Mouse (Mus musculus) heart, embryonic 12.5 days (tissue): ENCODE results near the gene Abcc10. TPM values are rescaled to one million over a fixed set of nuclear protein-coding genes. Genes with fewer than 3 reads are reported as not detected.

ENCODE experiments used
- ATAC-seq: fragments of 200-750 bp; cut with Nextera tagmentation; 2 replicates; pipeline ENCODE4 v1.8.0; 2017; ENCODE audit warnings: moderate TSS enrichment, moderate library complexity; ENCODE audit not compliant: insufficient number of reproducible peaks, low FRiP score
- H3K27ac ChIP-seq: fragments of 300-500 bp; sonication (generic); 2 replicates; pipeline ENCODE4 v1.5.1; 2016; ENCODE audit warnings: mild to moderate bottlenecking, moderate library complexity; ENCODE audit not compliant: poor library complexity, severe bottlenecking
- H3K27me3 ChIP-seq: fragments of 300-500 bp; sonication (generic); replicated peaks from 2 replicates; pipeline ENCODE4 v1.6.1; 2016; ENCODE audit warnings: mild to moderate bottlenecking, moderate library complexity
- H3K36me3 ChIP-seq: fragments of 300-500 bp; sonication (generic); 2 replicates; pipeline ENCODE4 v1.6.1; 2016; ENCODE audit warnings: mild to moderate bottlenecking, moderate library complexity
- H3K4me1 ChIP-seq: fragments of 300-500 bp; sonication (generic); replicated peaks from 2 replicates; pipeline ENCODE4 v1.6.1; 2016; ENCODE audit warnings: mild to moderate bottlenecking
- H3K4me2 ChIP-seq: fragments of 300-500 bp; sonication (generic); 2 replicates; pipeline ENCODE4 v1.6.1; 2016; ENCODE audit warnings: mild to moderate bottlenecking, moderate library complexity
- H3K4me3 ChIP-seq: fragments of 300-500 bp; sonication (generic); 2 replicates; pipeline ENCODE4 v1.5.1; 2016; ENCODE audit warnings: mild to moderate bottlenecking
- H3K9ac ChIP-seq: fragments of 300-500 bp; sonication (generic); 2 replicates; pipeline ENCODE4 v1.6.1; 2016; ENCODE audit warnings: mild to moderate bottlenecking, moderate library complexity
- H3K9me3 ChIP-seq: fragments of 300-500 bp; sonication (generic); replicated peaks from 2 replicates; pipeline ENCODE4 v1.6.1; 2016; ENCODE audit warnings: mild to moderate bottlenecking, moderate library complexity
- WGBS: fragments of 180-500 bp; shearing (Covaris S2); methylation state at CpG from one replicate; pipeline ENCODE4 v1.1.7; 2016; 5-methylcytosine and 5-hydroxymethylcytosine counted together
- polyA plus RNA-seq: library from polyadenylated mRNA; unstranded; fragments of >200 nt; fragmentation: Nextera tagmentation; extraction: Ambion mirVana; gene quantifications from 2 replicates; pipeline ENCODE4 v1.2.1, GENCODE M21; 2016

Abcc10 gene
- polyA plus RNA-seq, 1 experiment from 2014 or later: 7.2 TPM

GRCm38 (mm10) chr17:46313135-46313715 lies 14.9 kb downstream of the Abcc10 start:
- no peak for ATAC-seq
- Histone ChIP-seq H3K4me1 (peaks cover 9% of the 10 kb centered on the region), H3K9ac (no peak overlapping the region), H3K27me3 (no peaks in the 10 kb centered on the region), H3K9me3 (no peaks in the 10 kb centered on the region), H3K4me3 (no peak overlapping the region), H3K27ac (no peak overlapping the region), H3K4me2 (no peak overlapping the region), H3K36me3 (peaks cover 6% of the 10 kb centered on the region; the same call in 1 of the 2 replicates)
- WGBS: 83% methylated on average over 9 of the region's 9 CpGs

DNA sequence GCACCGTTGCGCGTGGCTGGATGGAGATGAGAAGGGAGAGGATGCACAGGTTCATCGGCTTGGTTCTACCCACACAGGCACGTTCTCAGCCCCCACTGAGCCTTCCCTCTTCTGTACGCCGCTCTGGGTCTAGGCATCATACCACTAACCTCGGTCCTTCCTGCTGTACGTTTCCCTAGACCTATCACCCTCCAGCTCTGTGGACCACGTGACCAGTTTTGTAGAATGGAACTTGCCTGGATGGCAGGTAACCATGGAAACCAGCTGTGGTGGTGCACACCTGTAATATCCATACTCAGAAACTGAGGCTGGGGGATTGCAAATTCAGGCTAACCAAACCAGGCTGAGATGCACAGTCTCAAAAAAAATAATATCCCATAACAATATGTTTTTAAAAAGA lies 17.6 kb downstream of the Abcc10 start:
- H3K4me3 ChIP-seq: no peak overlapping the region
- peaks cover 12% of the 10 kb centered on the region for H3K4me1 ChIP-seq
- no peaks in the 10 kb centered on the region for H3K27me3 ChIP-seq
- H3K4me2 ChIP-seq: no peak overlapping the region
- WGBS: 80% methylated on average over 10 of the region's 10 CpGs
- H3K9ac ChIP-seq: peak overlapping the region; percentile 51
- ATAC-seq: no peak
- peaks cover 16% of the 10 kb centered on the region for H3K36me3 ChIP-seq
- no peaks in the 10 kb centered on the region for H3K9me3 ChIP-seq
- no peak overlapping the region for H3K27ac ChIP-seq

DNA sequence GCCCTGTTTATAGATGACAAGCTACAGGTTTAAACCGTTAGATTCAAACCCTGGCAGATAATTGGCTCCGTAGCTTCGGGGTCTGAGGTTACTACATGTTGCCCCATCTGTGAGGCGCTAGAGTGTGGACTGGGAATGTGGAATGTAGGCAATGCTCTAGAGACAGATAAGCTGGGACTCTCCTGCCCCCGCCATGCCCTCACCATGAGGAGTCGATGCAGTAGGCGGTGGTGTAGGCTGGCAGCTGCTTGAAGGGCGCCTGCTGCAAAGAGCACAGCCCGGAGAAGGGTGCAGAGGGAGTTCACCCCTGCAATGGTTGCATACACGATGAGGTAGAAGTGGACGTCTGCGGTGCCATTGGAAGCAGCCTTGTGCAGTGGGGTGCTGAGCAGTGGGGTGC lies 18.3 kb downstream of the Abcc10 start:
- WGBS: 41% methylated on average over 12 of the region's 12 CpGs
- no peak overlapping the region for H3K4me3 ChIP-seq
- peak overlapping the region; percentile 51; the same call in 1 of the 2 replicates for H3K9ac ChIP-seq
- H3K4me1 ChIP-seq: peaks cover 15% of the 10 kb centered on the region
- 0 out of 2 replicates have a peak overlapping the region, but pooled peaks have one; percentile 9 for H3K4me2 ChIP-seq
- no peaks in the 10 kb centered on the region for H3K9me3 ChIP-seq
- ATAC-seq: peak; percentile 58; the same call in 1 of the 2 replicates
- H3K36me3 ChIP-seq: peaks cover 18% of the 10 kb centered on the region
- 0 out of 2 replicates have a peak overlapping the region, but pooled peaks have one; percentile 43 for H3K27ac ChIP-seq
- no peaks in the 10 kb centered on the region for H3K27me3 ChIP-seq

DNA sequence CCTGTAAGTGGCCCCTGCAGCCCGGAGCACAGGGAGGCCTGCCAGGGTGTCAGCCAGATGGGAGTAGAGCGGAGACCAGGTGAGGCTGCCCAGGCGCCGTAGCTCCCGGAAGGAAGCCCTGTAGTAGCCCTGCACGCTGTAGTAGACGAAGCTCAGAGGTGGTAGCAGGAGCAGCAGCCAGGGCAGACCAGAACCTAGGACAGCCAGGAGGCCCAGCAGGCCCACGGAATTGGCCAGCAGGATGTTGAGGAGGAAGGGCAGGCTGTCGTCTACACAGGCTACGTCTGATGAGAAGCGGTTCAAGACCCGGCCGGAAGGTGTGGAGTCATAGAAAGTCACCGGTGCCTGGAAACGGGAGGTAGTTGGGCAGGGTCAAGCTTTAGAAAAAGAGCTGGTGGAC lies 21.2 kb downstream of the Abcc10 start:
- Histone ChIP-seq H3K4me1 (peaks cover 15% of the 10 kb centered on the region), H3K36me3 (peaks cover 23% of the 10 kb centered on the region), H3K9ac (no peak overlapping the region), H3K4me3 (no peak overlapping the region), H3K9me3 (no peaks in the 10 kb centered on the region), H3K4me2 (no peak overlapping the region), H3K27ac (no peak overlapping the region), H3K27me3 (peaks cover 9% of the 10 kb centered on the region; the same call in 1 of the 2 replicates)
- WGBS: 88% methylated on average over 15 of the region's 15 CpGs
- ATAC-seq: no peak

GRCm38 (mm10) chr17:46304184-46304583 lies 24.0 kb downstream of the Abcc10 start:
- peaks cover 7% of the 10 kb centered on the region; the same call in 1 of the 2 replicates for H3K4me1 ChIP-seq
- peaks cover 23% of the 10 kb centered on the region for H3K36me3 ChIP-seq
- no peak overlapping the region for H3K9ac ChIP-seq
- H3K4me3 ChIP-seq: no peak overlapping the region
- ATAC-seq: no peak
- WGBS: 87% methylated on average over 9 of the region's 9 CpGs
- no peak overlapping the region for H3K4me2 ChIP-seq
- no peaks in the 10 kb centered on the region for H3K9me3 ChIP-seq
- H3K27ac ChIP-seq: no peak overlapping the region
- peaks cover 34% of the 10 kb centered on the region for H3K27me3 ChIP-seq

DNA sequence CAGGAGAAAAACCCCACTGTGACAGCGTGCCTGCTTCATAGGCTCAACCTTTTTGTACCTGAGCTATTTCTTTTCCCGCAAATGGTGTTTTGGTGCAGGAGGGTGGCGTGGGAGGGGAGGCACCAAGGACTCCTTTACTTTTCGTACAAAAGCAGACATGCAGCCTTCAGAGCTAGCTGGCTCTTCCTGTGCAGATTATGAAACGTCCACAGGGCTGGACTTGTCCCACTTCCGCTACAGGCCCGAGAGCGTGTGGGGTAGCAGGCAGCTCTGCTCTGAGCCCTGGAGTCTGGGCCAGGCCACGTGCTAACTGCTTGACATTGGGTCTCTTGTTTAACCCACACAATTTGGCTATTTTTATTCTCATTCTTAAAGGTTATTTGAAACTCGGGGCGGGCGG lies 26.3 kb downstream of the Abcc10 start:
- no peak overlapping the region for H3K9ac ChIP-seq
- H3K36me3 ChIP-seq: peaks cover 21% of the 10 kb centered on the region
- H3K9me3 ChIP-seq: no peaks in the 10 kb centered on the region
- WGBS: 70% methylated on average over 12 of the region's 12 CpGs
- H3K4me3 ChIP-seq: no peak overlapping the region
- H3K27ac ChIP-seq: no peak overlapping the region
- ATAC-seq: no peak
- H3K4me1 ChIP-seq: peaks cover 26% of the 10 kb centered on the region
- peaks cover 56% of the 10 kb centered on the region for H3K27me3 ChIP-seq
- no peak overlapping the region for H3K4me2 ChIP-seq

DNA sequence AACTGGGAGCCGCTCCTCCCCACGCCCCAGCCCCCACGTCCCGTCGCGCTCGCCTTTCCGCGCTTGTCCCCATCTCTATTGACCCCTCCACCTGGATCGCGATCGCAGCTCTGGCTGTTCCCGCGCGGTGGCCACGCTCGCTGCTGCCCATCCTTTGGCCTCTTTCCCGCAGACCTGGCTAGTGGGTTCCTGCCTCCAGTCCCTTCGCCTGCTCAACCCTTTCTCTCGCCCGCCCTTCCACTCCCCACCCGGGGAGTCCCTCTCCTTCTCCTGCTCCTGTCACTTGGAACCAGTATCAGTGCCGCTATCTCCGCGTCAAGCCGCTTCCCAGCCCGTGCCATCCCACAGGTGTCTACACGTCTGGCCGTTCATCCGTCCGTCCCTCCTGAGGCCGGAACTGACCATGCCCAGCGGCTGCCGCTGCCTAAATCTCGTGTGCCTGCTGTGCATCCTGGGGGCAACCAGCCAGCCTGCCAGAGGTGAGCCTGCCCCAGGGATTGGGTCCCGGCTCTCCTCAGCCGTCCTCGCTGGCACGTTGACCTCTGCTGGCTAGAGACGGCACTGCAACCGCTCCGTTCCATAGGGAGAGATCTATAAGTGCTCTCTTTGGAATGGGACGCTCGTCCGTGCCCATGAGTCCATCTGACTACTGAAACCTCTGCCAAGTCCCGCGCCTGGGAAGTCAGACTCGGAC lies 29.8 kb downstream of the Abcc10 start:
- under 1% methylated on average over 46 of the region's 48 CpGs for WGBS
- peak overlapping the region; percentile 62 for H3K4me3 ChIP-seq
- H3K9me3 ChIP-seq: no peaks in the 10 kb centered on the region
- peak overlapping the region; percentile 75 for H3K9ac ChIP-seq
- H3K36me3 ChIP-seq: no peaks in the 10 kb centered on the region
- H3K27ac ChIP-seq: no peak overlapping the region
- ATAC-seq: peak; percentile 75
- peaks cover 80% of the 10 kb centered on the region for H3K27me3 ChIP-seq
- peaks cover 20% of the 10 kb centered on the region for H3K4me1 ChIP-seq
- peak overlapping the region; percentile 99 for H3K4me2 ChIP-seq

GRCm38 (mm10) chr17:46297364-46298219 lies 30.6 kb downstream of the Abcc10 start, which contains the start of gene Dlk2:
Gene Dlk2, plus strand, starts transcription at chr17:46297421.
- 2% methylated on average over 84 of the region's 86 CpGs for whole genome bisulfite sequencing
- peak within 1 kb of the TSS; percentile 75 for H3K9ac ChIP-seq
- peaks cover 84% of the 10 kb centered on the region for H3K27me3 ChIP-seq
- peak within 1 kb of the TSS; percentile 62 for H3K4me3 ChIP-seq
- no peaks in the 10 kb centered on the region for H3K36me3 ChIP-seq
- ATAC-seq: peak; percentile 28; the same call in 1 of the 2 replicates
- no peak within 1 kb of the TSS for H3K27ac ChIP-seq
- peak within 1 kb of the TSS; percentile 99 for H3K4me2 ChIP-seq
- no peaks in the 10 kb centered on the region for H3K9me3 ChIP-seq
- H3K4me1 ChIP-seq: peaks cover 20% of the 10 kb centered on the region

GRCm38 (mm10) chr17:46297028-46297363 lies 31.2 kb downstream of the Abcc10 start:
- Histone ChIP-seq H3K9me3 (no peaks in the 10 kb centered on the region), H3K4me1 (peaks cover 20% of the 10 kb centered on the region), H3K4me3 (peak overlapping the region; percentile 62), H3K4me2 (peak overlapping the region; percentile 99), H3K9ac (0 out of 2 replicates have a peak overlapping the region, but pooled peaks have one; percentile 75), H3K27ac (no peak overlapping the region), H3K36me3 (no peaks in the 10 kb centered on the region), H3K27me3 (peaks cover 89% of the 10 kb centered on the region)
- 9% methylated on average over 6 of the region's 6 CpGs for WGBS
- ATAC-seq: no peak

GRCm38 (mm10) chr17:46296601-46297000 lies 31.6 kb downstream of the Abcc10 start:
- Histone ChIP-seq H3K9me3 (no peaks in the 10 kb centered on the region), H3K27me3 (peaks cover 85% of the 10 kb centered on the region), H3K4me1 (peaks cover 20% of the 10 kb centered on the region), H3K4me3 (no peak overlapping the region), H3K4me2 (no peak overlapping the region), H3K36me3 (no peaks in the 10 kb centered on the region), H3K9ac (no peak overlapping the region), H3K27ac (no peak overlapping the region)
- ATAC-seq: no peak
- 40% methylated on average over 6 of the region's 6 CpGs for WGBS

- H3K4me2 ChIP-seq: no peak overlapping the region
- peak; percentile 63 for ATAC-seq
Observed at GRCm38 (mm10) chr17:46287678-46288095, 40.5 kb downstream of the Abcc10 start.

More at GRCm38 (mm10) chr17:46287678-46288095, 40.5 kb downstream of the Abcc10 start:
- WGBS: 48% methylated on average over 11 of the region's 11 CpGs
- peaks cover 11% of the 10 kb centered on the region; the same call in 1 of the 2 replicates for H3K4me1 ChIP-seq
- no peak overlapping the region for H3K4me3 ChIP-seq
- H3K27me3 ChIP-seq: peaks cover 5% of the 10 kb centered on the region; the same call in 1 of the 2 replicates
- H3K9me3 ChIP-seq: no peaks in the 10 kb centered on the region
- no peak overlapping the region for H3K27ac ChIP-seq
- H3K9ac ChIP-seq: no peak overlapping the region
- no peaks in the 10 kb centered on the region for H3K36me3 ChIP-seq
